Mouse (Mus musculus): Measurements from ENCODE around the gene Zfp609.

Gene Zfp609

GRCm38 (mm10) chr9:65827344-65828015 is at the start of gene Zfp609:
Gene Zfp609, minus strand, starts transcription at chr9:65827564.
- peak; percentile 90 for DNase-seq (ENCODE audit: low read depth)

GRCm38 (mm10) chr9:65859656-65860055 is 32.3 kb upstream of the Zfp609 start:
- no peak for DNase-seq (ENCODE audit: low read depth)

- no peak for DNase-seq (ENCODE audit: low read depth)
These were observed 22.8 kb upstream of the Zfp609 start for GRCm38 (mm10) chr9:65850203-65850602.

GRCm38 (mm10) chr9:65848154-65848553 is 20.8 kb upstream of the Zfp609 start:
- no peak for DNase-seq (ENCODE audit: low read depth)

GRCm38 (mm10) chr9:65844421-65845165 is 17.2 kb upstream of the Zfp609 start:
- DNase-seq (ENCODE audit: low read depth) = no peak

- DNase-seq (ENCODE audit: low read depth) = no peak
These were observed 12.5 kb upstream of the Zfp609 start for GRCm38 (mm10) chr9:65839841-65840240.

GRCm38 (mm10) chr9:65836916-65837315 is 9.6 kb upstream of the Zfp609 start:
- no peak for DNase-seq (ENCODE audit: low read depth)

- no peak for DNase-seq (ENCODE audit: low read depth)
These were observed 7.4 kb upstream of the Zfp609 start for GRCm38 (mm10) chr9:65834628-65835354.

- no peak for DNase-seq (ENCODE audit: low read depth)
These were observed 6.3 kb upstream of the Zfp609 start for GRCm38 (mm10) chr9:65833640-65834039.

- no peak for DNase-seq (ENCODE audit: low read depth)
These were observed 5.9 kb upstream of the Zfp609 start for GRCm38 (mm10) chr9:65833230-65833629.

- no peak for DNase-seq (ENCODE audit: low read depth)
These were observed 4.7 kb upstream of the Zfp609 start for GRCm38 (mm10) chr9:65832041-65832440.

- DNase-seq (ENCODE audit: low read depth) = no peak
These were observed 3.8 kb upstream of the Zfp609 start for GRCm38 (mm10) chr9:65831164-65831563.

GRCm38 (mm10) chr9:65830255-65830654 is 2.9 kb upstream of the Zfp609 start:
- no peak for DNase-seq (ENCODE audit: low read depth)

GRCm38 (mm10) chr9:65829410-65829809 is 2.0 kb upstream of the Zfp609 start:
- no peak for DNase-seq (ENCODE audit: low read depth)

- no peak for DNase-seq (ENCODE audit: low read depth)
These were observed 1.1 kb upstream of the Zfp609 start for GRCm38 (mm10) chr9:65828511-65828910.

- no peak for DNase-seq (ENCODE audit: low read depth)
These were observed 646 bp upstream of the Zfp609 start for GRCm38 (mm10) chr9:65828016-65828403.

GRCm38 (mm10) chr9:65826588-65827343 is 598 bp downstream of the Zfp609 start:
- DNase-seq (ENCODE audit: low read depth) = peak; percentile 43

GRCm38 (mm10) chr9:65826226-65826587 is 1.2 kb downstream of the Zfp609 start:
- DNase-seq (ENCODE audit: low read depth) = no peak

- DNase-seq (ENCODE audit: low read depth) = no peak
These were observed 3.5 kb downstream of the Zfp609 start for GRCm38 (mm10) chr9:65823716-65824462.

- DNase-seq (ENCODE audit: low read depth) = no peak
These were observed 5.4 kb downstream of the Zfp609 start for GRCm38 (mm10) chr9:65822011-65822410.

- DNase-seq (ENCODE audit: low read depth) = no peak
These were observed 7.1 kb downstream of the Zfp609 start for GRCm38 (mm10) chr9:65820301-65820700.

- no peak for DNase-seq (ENCODE audit: low read depth)
These were observed 9.0 kb downstream of the Zfp609 start for GRCm38 (mm10) chr9:65818402-65818801.

All from c-Kit-positive CD71-negative TER-119-negative erythroid progenitor cells, embryonic 14.5 days (primary cell).